Mouse (Mus musculus): ENCODE results near the gene Osbp2. TPM values are rescaled to one million over a fixed set of nuclear protein-coding genes. Genes with fewer than 3 reads are reported as not detected.
A peak's percentile ranks its signal among the peaks of the same experiment; 100 is the strongest.

The Osbp2 gene
- polyA plus RNA-seq, 1 experiment, result 1.3 TPM

DNA sequence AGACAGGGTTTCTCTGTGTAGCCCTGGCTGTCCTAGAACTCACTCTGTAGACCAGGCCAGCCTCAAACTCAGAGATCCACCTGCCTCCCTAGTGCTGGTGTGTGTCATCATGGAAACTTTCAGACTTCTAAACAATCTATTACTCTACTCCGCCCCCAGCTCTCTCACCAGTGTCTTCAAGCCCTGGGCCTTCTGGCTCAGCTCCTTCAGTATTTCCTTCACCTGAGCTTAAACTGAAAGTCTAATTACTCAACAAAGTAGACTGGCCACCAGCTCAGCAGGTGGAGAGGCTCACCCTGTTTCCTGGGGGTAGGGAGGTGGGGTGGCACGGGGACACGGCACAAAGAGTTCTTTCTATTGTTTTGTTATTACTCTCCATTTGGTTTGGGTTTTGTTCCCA lies 38.8 kb upstream of the Osbp2 start:
- Histone ChIP-seq H3K4me3 (no peak overlapping the region), H3K79me2 (ENCODE audit: control insufficient read depth, insufficient read depth) (peaks cover 25% of the 10 kb centered on the region), H3K27me3 (ENCODE audit: control insufficient read depth, insufficient read depth, insufficient read length) (no peaks in the 10 kb centered on the region), H3ac (ENCODE audit: control insufficient read depth, insufficient read length) (no peak overlapping the region), H3K36me3 (ENCODE audit: control insufficient read depth, insufficient read depth) (peaks cover 44% of the 10 kb centered on the region), H3K4me2 (ENCODE audit: low read depth) (peak overlapping the region; percentile 58)
- TF ChIP-seq MYOD1 (IDR thresholded peaks at IDR 0.05; ENCODE audit: control insufficient read depth in 1 of 3, insufficient read length in 2 of 3, low read depth in 2 of 3) (no peak), TCF3 (IDR thresholded peaks at IDR 0.05; ENCODE audit: insufficient read length, low read depth) (no peak), SRF (IDR thresholded peaks at IDR 0.05; ENCODE audit: control insufficient read depth, insufficient read length, low read depth) (no peak), E2F4 (IDR thresholded peaks at IDR 0.05; ENCODE audit: insufficient read depth) (no peak), CEBPB (IDR thresholded peaks at IDR 0.05; ENCODE audit: insufficient read depth, poor library complexity, severe bottlenecking) (no peak), TCF12 (IDR thresholded peaks at IDR 0.05; ENCODE audit: insufficient read depth, poor library complexity, severe bottlenecking) (no peak), MYOG (IDR thresholded peaks at IDR 0.05; ENCODE audit: control insufficient read depth in 1 of 3, insufficient read depth in 1 of 3, insufficient read length in 2 of 3, low read depth in 2 of 3) (no peak), MAX (IDR thresholded peaks at IDR 0.05; ENCODE audit: low read depth) (no peak), USF1 (IDR thresholded peaks at IDR 0.05; ENCODE audit: low read depth) (no peak), POLR2AphosphoS2 (IDR thresholded peaks at IDR 0.05; ENCODE audit: insufficient read length, low read depth) (no peak), POLR2A (IDR thresholded peaks at IDR 0.05; ENCODE audit: insufficient read length, low read depth) (no peak), REST (IDR thresholded peaks at IDR 0.05; ENCODE audit: insufficient read depth, insufficient read length) (no peak)

DNA sequence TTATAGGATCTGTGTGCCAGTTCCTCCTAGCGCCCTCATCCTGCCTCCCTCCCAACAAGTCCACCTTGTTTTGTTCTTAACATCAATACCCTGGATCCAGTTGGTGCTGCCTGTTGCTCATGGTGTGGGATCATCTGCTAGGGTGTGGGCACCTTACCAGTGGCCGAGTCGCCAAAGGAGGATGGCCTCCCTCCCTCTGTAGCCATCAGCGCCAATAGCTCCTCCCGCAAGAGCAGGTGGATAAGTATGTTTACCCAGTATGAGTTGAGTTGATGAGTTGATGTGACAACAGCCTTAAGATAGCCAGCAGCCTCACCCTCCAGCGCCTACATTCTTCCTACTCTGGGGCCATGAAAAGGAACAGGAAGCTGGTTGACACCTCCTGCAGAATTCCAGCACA lies 36.6 kb upstream of the Osbp2 start:
- Histone ChIP-seq H3K4me2 (ENCODE audit: low read depth) (no peak overlapping the region), H3K79me2 (ENCODE audit: control insufficient read depth, insufficient read depth) (peaks cover 26% of the 10 kb centered on the region), H3K27me3 (ENCODE audit: control insufficient read depth, insufficient read depth, insufficient read length) (no peaks in the 10 kb centered on the region), H3K36me3 (ENCODE audit: control insufficient read depth, insufficient read depth) (peaks cover 37% of the 10 kb centered on the region), H3ac (ENCODE audit: control insufficient read depth, insufficient read length) (no peak overlapping the region), H3K4me3 (no peak overlapping the region)
- no peak for TF ChIP-seq E2F4 (IDR thresholded peaks at IDR 0.05; ENCODE audit: insufficient read depth)
- no peak for TF ChIP-seq POLR2AphosphoS2 (IDR thresholded peaks at IDR 0.05; ENCODE audit: insufficient read length, low read depth)
- TF ChIP-seq MYOD1 (IDR thresholded peaks at IDR 0.05; ENCODE audit: control insufficient read depth in 1 of 3, insufficient read length in 2 of 3, low read depth in 2 of 3), result peak in 1 of 3 experiments; percentile 92
- peak in 2 of 3 experiments; percentile 24 to 74 for TF ChIP-seq MYOG (IDR thresholded peaks at IDR 0.05; ENCODE audit: control insufficient read depth in 1 of 3, insufficient read depth in 1 of 3, insufficient read length in 2 of 3, low read depth in 2 of 3)
- no peak for TF ChIP-seq SRF (IDR thresholded peaks at IDR 0.05; ENCODE audit: control insufficient read depth, insufficient read length, low read depth)
- TF ChIP-seq REST (IDR thresholded peaks at IDR 0.05; ENCODE audit: insufficient read depth, insufficient read length), result no peak
- no peak for TF ChIP-seq CEBPB (IDR thresholded peaks at IDR 0.05; ENCODE audit: insufficient read depth, poor library complexity, severe bottlenecking)
- TF ChIP-seq POLR2A (IDR thresholded peaks at IDR 0.05; ENCODE audit: insufficient read length, low read depth), result peak; percentile 17
- no peak for TF ChIP-seq TCF3 (IDR thresholded peaks at IDR 0.05; ENCODE audit: insufficient read length, low read depth)
- no peak for TF ChIP-seq TCF12 (IDR thresholded peaks at IDR 0.05; ENCODE audit: insufficient read depth, poor library complexity, severe bottlenecking)

DNA sequence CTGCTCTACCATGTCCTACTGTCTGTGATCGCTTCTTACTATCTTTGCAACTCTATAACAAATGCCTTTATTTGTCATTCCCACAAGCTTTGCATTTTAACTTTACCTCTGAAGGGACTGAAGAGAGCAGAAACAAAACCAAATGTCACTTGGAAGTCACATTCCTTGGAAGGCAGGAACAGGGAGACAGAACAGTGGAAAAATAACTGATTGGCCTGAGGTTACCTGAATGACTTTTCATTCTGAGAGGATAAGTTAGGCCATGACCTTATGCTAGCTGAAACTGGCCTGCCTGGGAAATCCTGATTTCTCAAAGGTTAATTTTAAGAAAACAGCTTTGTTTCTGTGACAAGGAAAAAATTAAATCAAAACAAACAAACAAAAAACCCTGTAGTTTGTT lies 32.2 kb upstream of the Osbp2 start:
- H3K36me3 ChIP-seq (ENCODE audit: control insufficient read depth, insufficient read depth), result peaks cover 20% of the 10 kb centered on the region
- TF ChIP-seq TCF12 (IDR thresholded peaks at IDR 0.05; ENCODE audit: insufficient read depth, poor library complexity, severe bottlenecking) (no peak), USF1 (IDR thresholded peaks at IDR 0.05; ENCODE audit: low read depth) (no peak), REST (IDR thresholded peaks at IDR 0.05; ENCODE audit: insufficient read depth, insufficient read length) (no peak), MYOD1 (IDR thresholded peaks at IDR 0.05; ENCODE audit: control insufficient read depth in 1 of 3, insufficient read length in 2 of 3, low read depth in 2 of 3) (no peak), MYOG (IDR thresholded peaks at IDR 0.05; ENCODE audit: control insufficient read depth in 1 of 3, insufficient read depth in 1 of 3, insufficient read length in 2 of 3, low read depth in 2 of 3) (no peak), POLR2AphosphoS2 (IDR thresholded peaks at IDR 0.05; ENCODE audit: insufficient read length, low read depth) (no peak), CEBPB (IDR thresholded peaks at IDR 0.05; ENCODE audit: insufficient read depth, poor library complexity, severe bottlenecking) (no peak), E2F4 (IDR thresholded peaks at IDR 0.05; ENCODE audit: insufficient read depth) (no peak), TCF3 (IDR thresholded peaks at IDR 0.05; ENCODE audit: insufficient read length, low read depth) (no peak), POLR2A (IDR thresholded peaks at IDR 0.05; ENCODE audit: insufficient read length, low read depth) (no peak), SRF (IDR thresholded peaks at IDR 0.05; ENCODE audit: control insufficient read depth, insufficient read length, low read depth) (no peak), MAX (IDR thresholded peaks at IDR 0.05; ENCODE audit: low read depth) (no peak)
- peak overlapping the region; percentile 83 for H3K4me2 ChIP-seq (ENCODE audit: low read depth)
- H3K4me3 ChIP-seq, result peak overlapping the region; percentile 73
- H3ac ChIP-seq (ENCODE audit: control insufficient read depth, insufficient read length), result no peak overlapping the region
- H3K79me2 ChIP-seq (ENCODE audit: control insufficient read depth, insufficient read depth), result peaks cover 26% of the 10 kb centered on the region
- H3K27me3 ChIP-seq (ENCODE audit: control insufficient read depth, insufficient read depth, insufficient read length), result no peaks in the 10 kb centered on the region

DNA sequence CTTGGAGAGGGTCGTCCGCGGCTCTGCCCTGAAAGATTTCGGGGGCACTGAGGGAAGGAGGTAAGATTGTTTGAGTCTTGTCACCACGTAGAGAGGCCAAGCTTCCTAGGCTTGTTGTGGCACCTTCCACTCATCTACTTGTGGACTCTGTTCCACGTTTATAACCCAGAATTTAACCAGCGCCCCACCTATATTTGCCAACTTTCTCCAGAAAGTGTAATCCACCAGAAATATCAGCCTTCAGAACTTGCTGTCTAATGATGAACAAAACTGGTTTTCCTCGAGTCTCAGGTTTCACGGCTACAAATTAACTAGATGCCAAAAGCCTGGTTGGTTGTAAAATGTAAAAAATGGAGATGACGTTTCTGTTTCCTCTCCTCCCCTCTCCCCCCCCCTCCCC lies 31.8 kb upstream of the Osbp2 start:
- peak overlapping the region; percentile 73 for H3K4me3 ChIP-seq
- H3K79me2 ChIP-seq (ENCODE audit: control insufficient read depth, insufficient read depth), result peaks cover 26% of the 10 kb centered on the region
- peak overlapping the region; percentile 83 for H3K4me2 ChIP-seq (ENCODE audit: low read depth)
- peaks cover 20% of the 10 kb centered on the region for H3K36me3 ChIP-seq (ENCODE audit: control insufficient read depth, insufficient read depth)
- H3ac ChIP-seq (ENCODE audit: control insufficient read depth, insufficient read length), result no peak overlapping the region
- H3K27me3 ChIP-seq (ENCODE audit: control insufficient read depth, insufficient read depth, insufficient read length), result no peaks in the 10 kb centered on the region
- no peak for TF ChIP-seq CEBPB (IDR thresholded peaks at IDR 0.05; ENCODE audit: insufficient read depth, poor library complexity, severe bottlenecking)
- TF ChIP-seq SRF (IDR thresholded peaks at IDR 0.05; ENCODE audit: control insufficient read depth, insufficient read length, low read depth), result no peak
- TF ChIP-seq TCF12 (IDR thresholded peaks at IDR 0.05; ENCODE audit: insufficient read depth, poor library complexity, severe bottlenecking), result no peak
- no peak for TF ChIP-seq MAX (IDR thresholded peaks at IDR 0.05; ENCODE audit: low read depth)
- TF ChIP-seq USF1 (IDR thresholded peaks at IDR 0.05; ENCODE audit: low read depth), result no peak
- TF ChIP-seq TCF3 (IDR thresholded peaks at IDR 0.05; ENCODE audit: insufficient read length, low read depth), result no peak
- no peak for TF ChIP-seq POLR2A (IDR thresholded peaks at IDR 0.05; ENCODE audit: insufficient read length, low read depth)
- no peak for TF ChIP-seq MYOD1 (IDR thresholded peaks at IDR 0.05; ENCODE audit: control insufficient read depth in 1 of 3, insufficient read length in 2 of 3, low read depth in 2 of 3)
- no peak for TF ChIP-seq MYOG (IDR thresholded peaks at IDR 0.05; ENCODE audit: control insufficient read depth in 1 of 3, insufficient read depth in 1 of 3, insufficient read length in 2 of 3, low read depth in 2 of 3)
- no peak for TF ChIP-seq REST (IDR thresholded peaks at IDR 0.05; ENCODE audit: insufficient read depth, insufficient read length)
- no peak for TF ChIP-seq E2F4 (IDR thresholded peaks at IDR 0.05; ENCODE audit: insufficient read depth)
- TF ChIP-seq POLR2AphosphoS2 (IDR thresholded peaks at IDR 0.05; ENCODE audit: insufficient read length, low read depth), result no peak
